Mouse (Mus musculus) cerebellum, postnatal 10 days (tissue): ENCODE measurements at regions not wholly inside any gene's neighbourhood (a gene's known extent, or its start where the extent isn't known, plus 50 kb on each side); places are given as distances from the start of the nearest gene placed in this dataset.

ENCODE experiments used
- DNase-seq, 2 experiments: peaks; one replicate each; pipeline ENCODE4 v3.0.0; 2021; ENCODE audit warnings: mixed read lengths in 2 of 2

GRCm38 (mm10) chr15:85674191-85674984, 60.4 kb upstream of the Ppara start:
- DNase-seq = peak; percentile 61 to 75

- no peak for DNase-seq
These were observed 59.7 kb upstream of the Ppara start for GRCm38 (mm10) chr15:85675126-85675525.

- peak; percentile 63 to 69 for DNase-seq
These were observed 59.0 kb upstream of the Ppara start for GRCm38 (mm10) chr15:85675736-85676135.

GRCm38 (mm10) chr15:85676156-85676555, 58.6 kb upstream of the Ppara start:
- peak; percentile 76 to 78 for DNase-seq

- DNase-seq = no peak
These were observed 57.9 kb upstream of the Ppara start for GRCm38 (mm10) chr15:85676871-85677270.

- DNase-seq = peak; percentile 50 to 65
These were observed 57.4 kb upstream of the Ppara start for GRCm38 (mm10) chr15:85677381-85677780.

GRCm38 (mm10) chr15:85677855-85678254, 56.9 kb upstream of the Ppara start:
- DNase-seq = peak; percentile 95 to 96

GRCm38 (mm10) chr15:85678351-85678895, 56.4 kb upstream of the Ppara start:
- peak; percentile 63 to 71 for DNase-seq

- peak; percentile 89 to 93 for DNase-seq
These were observed 55.6 kb upstream of the Ppara start for GRCm38 (mm10) chr15:85678981-85679708.

GRCm38 (mm10) chr15:85679864-85680428, 54.8 kb upstream of the Ppara start:
- DNase-seq = peak in 1 of 2 experiments; percentile 52

- peak; percentile 86 to 87 for DNase-seq
These were observed 54.1 kb upstream of the Ppara start for GRCm38 (mm10) chr15:85680460-85681224.

- peak in 1 of 2 experiments; percentile 52 for DNase-seq
These were observed 52.7 kb upstream of the Ppara start for GRCm38 (mm10) chr15:85682116-85682515.

- DNase-seq = no peak
These were observed 52.0 kb upstream of the Ppara start for GRCm38 (mm10) chr15:85682780-85683179.

GRCm38 (mm10) chr15:85683271-85683670, 51.5 kb upstream of the Ppara start:
- DNase-seq = no peak

GRCm38 (mm10) chr15:85683716-85684115, 51.1 kb upstream of the Ppara start:
- no peak for DNase-seq

- DNase-seq = peak in 1 of 2 experiments; percentile 62
These were observed 50.5 kb upstream of the Ppara start for GRCm38 (mm10) chr15:85684164-85684708.

- no peak for DNase-seq
These were observed 49.9 kb upstream of the Ppara start for GRCm38 (mm10) chr15:85684875-85685274.
